Mouse (Mus musculus) kidney, postnatal 36 days (tissue): Measurements from ENCODE around the gene Fam124a.
"Not testable (repeated sequence)": the region's sequence is repeated elsewhere in the genome, so short reads cannot be mapped to it uniquely, and the experiment has no call there.

ENCODE experiments used
- DNase-seq, 2 experiments: peaks; one replicate each; pipeline ENCODE4 v3.0.0; 2021 to 2022; ENCODE audit warnings: mixed read lengths in 2 of 2

Gene Fam124a

DNA sequence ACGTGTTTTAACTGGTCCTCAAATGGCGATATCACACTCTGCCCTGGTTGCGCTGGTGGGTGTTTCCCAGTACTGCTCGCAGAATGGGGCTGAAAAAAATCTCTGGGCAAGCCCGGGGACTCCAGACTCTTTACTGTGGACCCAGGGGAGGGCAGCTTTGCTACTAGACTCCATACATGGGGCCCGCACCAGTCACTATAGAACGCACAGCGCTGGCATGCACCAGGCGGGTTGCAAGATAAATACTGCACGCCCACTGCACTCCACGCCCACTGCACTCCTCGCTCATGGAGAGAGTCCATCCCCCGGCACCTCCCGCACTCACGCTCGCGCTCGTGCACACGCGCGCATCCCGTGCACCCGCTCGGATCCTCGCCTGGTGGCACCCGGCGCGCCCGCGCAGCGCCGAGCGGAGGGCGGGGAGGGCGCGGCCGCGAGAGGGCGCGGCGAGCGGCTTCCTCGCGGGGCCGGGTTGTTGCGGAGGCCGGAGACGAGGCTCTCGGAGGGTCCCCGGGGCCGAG is at the start of gene Fam124a:
Gene Fam124a (plus strand): TSS at position 429 of the 521 bp plus-strand sequence.
- peak; percentile 59 to 73 for DNase-seq

DNA sequence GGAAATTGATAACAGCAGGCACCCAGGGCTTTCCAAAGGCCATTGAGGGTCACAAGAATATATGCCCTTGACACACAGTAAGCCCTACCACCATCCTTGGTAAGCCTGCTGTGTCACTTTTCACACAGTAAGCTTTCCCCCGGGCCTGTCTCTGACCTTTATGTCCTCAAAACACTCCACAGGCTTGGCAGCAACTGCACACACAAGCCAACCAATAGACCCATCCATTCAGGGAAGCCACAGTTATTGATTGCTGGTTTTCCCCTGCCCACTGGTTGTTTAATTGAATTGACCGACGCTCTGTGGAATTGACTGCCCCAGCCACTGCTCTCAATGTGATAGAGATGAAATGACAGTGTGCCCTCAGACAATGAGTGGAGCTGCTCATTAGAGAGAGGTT is 49.3 kb upstream of the Fam124a start:
- no peak for DNase-seq

DNA sequence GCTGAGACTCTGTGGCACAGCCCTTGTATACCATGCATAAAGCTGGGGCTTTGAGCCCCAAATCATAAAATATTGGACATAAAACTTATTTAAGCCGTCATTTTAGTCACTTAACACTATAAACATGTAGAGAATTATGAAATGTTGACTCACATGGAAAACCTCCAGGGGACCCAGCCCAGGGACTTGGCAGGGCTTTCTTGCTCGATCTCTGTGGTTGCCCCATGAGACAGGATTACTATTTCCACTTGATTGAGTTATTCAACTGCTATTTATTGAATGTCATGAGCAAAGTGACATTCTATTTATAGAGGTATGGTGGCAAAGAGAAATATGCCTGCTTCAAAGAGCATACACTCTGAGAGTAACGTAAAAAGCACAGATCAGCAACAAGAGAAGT is 46.2 kb upstream of the Fam124a start:
- DNase-seq = no peak

DNA sequence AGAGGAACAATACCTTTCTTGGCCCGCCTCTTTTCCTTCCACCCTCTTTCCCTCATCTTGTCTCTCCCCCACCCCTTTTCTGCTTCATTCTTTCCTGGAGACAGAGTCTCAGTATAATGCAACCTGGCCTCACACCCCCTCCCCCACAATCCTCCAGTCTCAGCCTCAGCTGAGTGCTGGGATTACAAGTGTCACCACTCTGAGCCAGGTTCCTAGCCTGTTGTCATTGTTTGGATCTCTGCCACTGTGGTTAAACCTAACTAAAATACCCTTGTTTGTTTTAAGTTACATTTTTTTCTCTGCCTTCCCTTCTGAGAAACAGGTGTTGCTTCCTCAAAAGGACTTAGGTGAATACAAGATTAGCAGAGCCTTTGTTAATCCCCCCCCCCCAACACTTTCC is 42.7 kb upstream of the Fam124a start:
- DNase-seq = peak in 1 of 2 experiments; percentile 3

DNA sequence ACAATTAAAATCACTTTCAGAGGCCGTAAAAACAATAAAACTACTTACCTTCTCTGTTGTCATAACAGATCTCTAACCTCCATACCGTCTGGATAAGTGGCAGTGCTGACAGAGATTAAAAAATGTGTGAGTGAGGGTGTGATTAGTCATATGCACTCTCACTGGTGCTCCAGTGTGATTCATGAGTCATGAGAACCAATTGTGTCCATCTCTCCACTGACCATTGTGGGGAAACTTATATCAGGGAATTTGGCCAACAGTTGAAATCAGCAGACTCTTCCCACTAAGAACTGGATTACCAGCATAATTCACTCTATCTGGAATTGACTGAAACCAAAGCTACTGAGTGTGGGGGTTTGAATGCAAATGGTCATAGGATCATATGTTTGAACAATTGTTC is 24.6 kb upstream of the Fam124a start:
- DNase-seq = no peak

DNA sequence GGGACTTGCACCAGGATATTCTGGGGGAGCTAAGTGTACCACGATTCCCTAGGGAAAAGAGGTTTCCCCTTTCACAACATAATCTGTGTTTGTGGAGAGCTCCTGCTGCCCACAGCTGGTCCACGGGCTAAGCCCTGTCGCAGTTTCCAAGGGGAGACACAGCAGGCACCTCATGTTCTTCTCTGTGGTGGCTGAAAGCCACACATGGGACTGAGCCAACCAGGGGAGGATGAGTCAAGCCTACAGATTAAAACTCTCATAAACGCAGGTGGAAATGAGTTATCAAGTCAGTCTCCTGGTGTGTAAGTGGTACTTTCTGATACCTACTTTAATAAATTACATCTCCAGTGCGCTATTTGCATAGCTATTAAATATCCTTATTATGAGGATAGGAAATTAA is 19.4 kb upstream of the Fam124a start:
- DNase-seq = no peak

DNA sequence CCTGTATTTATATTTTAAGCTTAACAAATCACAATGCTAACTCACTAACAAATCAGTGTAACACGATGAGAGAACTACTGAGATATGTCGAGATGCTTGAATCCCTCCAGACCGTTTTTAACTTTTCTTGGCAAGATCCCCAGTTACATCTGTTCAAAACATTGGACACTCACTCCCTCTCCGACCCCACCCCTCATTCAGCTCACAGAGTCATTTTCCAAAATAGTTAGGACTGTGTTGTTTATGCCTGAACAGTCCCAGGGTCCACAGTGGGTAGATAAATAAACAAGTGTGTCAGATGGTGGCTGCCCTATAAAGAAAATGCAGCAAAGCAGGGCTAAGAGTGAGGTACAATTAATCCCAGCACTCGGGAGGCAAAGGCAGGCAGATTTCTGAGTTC is 18.5 kb upstream of the Fam124a start:
- DNase-seq = no peak

DNA sequence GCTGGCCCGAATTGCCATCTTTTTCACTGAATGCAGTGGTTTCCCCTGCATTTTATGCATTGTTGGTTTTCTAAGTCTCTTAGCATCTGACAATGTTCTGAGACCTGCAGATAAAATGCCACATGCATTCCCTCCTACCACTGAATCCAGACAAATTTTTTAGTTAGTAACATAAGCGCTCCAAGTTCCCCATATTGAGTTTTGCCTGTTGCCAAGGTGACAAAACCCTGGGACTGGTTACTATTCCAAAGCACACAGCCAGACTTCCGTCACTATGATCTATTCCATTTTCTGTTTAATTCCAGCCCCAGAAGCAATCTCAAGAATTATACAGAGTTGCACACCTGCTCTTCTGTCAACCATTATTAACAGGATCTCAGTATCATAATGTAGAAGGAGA is 15.7 kb upstream of the Fam124a start:
- DNase-seq = no peak

DNA sequence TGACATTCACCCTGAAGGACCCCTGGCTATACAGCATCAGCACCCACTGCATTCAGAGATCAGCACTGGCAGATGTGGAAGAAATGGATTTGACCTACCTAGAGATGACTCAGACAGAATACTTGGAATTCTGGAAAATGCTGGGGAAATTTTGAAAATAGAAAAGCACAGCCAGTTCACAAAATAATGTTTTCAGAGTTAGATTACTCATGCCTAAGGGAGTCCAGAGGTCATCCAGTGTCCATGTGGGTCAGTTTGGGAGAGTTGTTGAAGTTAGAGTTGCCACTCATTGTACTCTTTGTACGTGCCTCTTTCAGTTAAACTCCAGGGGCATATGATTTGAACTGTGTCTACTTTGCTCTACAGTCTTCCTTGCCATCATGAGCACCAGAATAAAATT is 13.8 kb upstream of the Fam124a start:
- no peak for DNase-seq

DNA sequence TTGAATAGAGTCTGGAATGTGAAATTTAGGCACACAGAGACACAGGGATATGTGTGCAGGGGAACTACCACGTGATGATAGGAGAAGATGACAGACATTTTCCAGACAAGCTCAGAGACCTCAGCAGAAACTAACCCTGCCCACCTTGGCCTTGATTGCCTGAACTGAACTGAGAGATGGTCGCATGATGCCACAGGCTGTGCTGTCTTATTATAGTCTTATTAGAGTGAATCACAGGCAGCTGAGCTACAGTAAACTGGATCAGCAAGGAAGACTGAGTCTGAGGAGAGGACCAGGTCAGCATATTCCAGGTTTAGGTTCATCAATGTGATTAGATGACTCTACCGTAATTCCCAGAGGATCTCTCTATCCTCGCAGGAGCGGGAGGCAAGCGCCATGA is 9.2 kb upstream of the Fam124a start:
- DNase-seq = no peak

DNA sequence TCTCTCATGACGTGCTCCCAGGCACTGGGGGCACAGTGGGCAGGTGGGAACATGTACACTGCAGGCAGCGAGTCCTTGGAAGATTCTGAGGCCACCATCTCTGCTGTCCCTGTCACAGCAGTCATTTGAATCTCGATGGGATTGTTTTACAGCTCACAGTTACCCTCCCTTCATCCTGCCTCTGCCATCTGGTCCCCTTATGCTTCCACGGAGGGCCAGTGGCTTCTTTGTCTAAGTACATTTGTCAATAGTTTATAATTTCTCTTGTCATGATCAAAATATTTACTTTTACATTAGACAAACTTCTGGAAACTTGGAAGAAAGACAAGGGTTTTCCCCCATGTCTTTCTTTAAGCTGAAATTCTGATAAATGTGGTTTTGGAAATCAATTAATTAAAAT is 8.8 kb upstream of the Fam124a start:
- no peak for DNase-seq

DNA sequence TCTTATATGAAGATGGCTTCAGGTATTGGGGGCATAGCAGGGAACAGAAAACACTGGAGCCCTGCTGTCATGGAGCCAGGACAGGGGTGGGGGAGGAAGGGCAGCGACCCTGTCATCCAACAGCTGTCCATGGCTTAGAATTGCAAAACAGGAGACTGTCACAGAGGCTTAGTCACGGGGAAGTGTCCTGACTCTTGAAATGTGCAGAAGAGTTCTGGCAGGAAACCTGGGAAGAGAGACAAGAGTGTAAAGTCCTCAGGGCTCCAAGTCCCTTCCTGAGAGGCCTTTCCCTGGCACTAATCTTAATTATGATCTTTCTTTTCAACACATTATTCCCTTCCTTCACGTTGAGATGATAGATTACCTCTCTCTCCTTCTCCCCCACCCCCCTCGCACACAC is 5.4 kb upstream of the Fam124a start:
- DNase-seq = peak in 1 of 2 experiments; percentile 31

DNA sequence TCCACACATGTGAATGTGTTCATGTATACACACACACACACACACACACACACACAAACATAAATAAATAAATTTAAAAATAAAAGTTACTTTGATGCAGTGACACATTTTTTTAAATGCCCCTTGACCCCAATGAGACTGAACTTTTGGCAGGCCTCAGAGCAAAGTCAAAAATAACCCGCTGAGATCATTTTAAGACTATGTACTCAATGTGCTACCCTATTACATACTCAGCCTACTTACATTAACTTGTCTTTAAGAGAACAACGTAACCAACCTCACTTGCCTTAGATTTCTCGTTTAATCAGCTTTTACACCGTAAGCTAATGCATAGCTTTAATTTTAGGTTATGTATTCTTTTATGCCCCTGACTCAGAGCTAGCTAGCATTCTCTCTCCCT is 2.8 kb upstream of the Fam124a start:
- no peak for DNase-seq

DNA sequence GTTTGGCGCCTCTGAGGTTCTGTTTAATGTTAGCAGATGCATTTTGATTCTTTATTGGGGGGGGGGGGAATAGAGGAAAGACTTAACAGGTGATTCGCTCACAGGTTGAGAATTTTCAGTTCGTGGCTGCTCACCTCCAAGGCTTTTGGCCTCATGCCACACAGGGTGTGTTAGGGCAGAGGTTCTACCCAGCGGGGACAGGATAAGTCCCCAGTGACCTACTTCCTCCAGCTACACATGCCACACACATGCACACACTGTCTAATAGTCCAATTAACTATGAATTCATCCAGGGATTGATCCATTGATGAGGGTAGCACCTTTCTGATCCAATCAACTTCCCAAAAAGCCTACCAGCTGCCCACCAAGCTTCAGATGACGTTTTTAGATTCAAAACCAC is 1.8 kb upstream of the Fam124a start:
- DNase-seq = no peak

DNA sequence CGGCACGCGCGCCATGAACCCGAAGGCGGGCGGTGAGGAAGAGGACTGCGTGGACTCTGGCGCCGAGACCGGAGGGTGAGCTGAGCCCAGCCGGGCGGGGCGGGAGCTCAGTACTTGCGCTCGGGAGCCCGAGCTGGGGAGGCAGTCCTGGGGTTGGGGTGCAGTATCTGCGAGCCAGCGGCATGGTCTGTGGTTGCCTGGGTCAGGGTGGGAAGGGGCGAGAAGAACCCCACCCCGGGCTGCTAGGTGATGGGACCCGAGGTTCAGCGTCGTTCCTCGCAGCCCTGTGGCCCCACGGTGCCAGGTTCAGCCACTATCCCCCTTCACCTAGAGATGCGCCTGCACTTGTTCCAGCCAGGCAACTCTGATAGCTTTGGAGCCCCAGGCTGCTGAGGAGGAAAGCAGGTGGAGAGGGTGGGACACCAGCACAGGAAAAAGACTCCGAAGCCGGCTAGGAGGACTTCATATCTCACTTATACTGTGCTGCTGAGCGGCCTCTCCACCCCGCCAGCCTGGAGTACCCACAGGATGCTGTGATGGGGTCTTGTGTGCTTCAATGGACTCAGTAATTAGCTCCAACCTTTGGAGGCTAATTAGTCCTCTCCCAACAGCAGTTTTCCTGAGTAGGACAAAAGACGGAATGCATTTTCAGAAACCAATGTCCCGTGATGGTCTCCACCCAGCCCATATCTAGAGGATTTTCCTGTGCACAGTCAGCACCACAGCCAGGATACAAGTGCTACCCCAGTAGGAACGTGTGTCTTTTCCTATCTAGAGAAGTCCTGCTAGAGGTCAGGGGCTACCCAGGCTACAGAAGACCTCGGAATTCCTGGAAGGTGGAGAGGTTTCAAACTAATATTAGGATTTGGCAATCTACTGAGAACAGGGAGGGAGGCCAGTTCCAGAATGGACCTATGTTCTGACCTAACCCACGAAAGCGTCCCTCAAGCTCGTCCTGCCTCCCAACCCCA is 588 bp downstream of the Fam124a start:
- DNase-seq = no peak

DNA sequence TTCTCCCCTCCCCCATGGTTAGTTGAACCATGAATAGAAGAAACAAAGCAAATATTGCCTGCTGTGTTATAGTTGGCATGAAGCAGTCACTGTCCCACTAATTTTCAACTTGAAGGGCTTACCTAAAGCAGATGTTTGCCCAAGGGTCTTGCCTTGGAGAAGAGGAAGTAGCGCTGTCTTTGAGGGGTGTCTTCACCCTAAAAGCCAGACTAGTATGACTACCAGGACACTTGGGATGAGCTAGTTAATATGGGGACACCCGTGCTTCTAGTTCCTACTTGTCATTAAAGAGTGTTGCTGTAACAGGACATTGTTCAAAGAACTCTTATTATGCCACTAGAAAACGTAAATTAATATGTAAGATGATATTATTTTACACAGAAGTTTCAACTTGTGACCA is 1.6 kb downstream of the Fam124a start:
- no peak for DNase-seq

DNA sequence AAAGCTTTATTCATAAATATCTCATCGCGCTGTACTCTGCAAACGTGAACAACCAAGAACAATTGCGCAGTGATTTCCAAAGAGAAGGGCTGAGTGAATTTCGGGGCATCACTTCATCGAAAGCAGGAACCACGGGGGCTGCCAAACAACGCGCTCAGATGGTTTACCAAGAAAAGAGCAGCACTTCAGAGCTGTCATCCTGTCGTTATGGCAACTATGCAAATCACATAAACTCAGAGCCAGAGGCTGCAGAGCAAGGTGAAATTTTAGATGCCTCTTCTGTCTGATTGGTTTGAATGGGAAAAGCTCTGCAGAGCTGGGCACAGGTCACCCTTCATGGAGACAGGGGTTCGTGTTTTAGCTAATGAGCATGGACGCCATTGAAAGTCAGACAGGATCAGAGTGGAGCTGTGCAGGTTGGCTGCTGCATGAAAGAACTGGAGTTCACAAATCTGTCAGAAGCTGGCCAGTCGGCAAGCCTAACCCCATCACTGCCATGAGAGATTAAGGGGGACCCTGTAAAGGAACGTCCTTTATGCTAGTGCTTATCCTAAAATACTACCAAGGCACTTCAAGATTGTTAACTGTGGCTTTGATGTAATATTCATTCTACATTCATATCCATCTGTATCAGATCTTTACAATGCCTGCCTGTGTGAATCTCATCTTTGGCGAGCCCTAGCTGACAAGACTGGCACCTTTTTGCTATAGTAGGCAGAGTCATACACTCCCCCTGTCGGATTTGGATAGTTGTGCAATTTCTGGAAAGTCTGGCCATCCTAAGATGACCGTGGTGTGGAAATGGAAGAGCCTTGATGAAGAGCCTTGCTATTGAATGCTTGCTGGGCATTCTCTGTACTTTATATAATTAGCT is 6.6 kb downstream of the Fam124a start:
- DNase-seq = no peak

DNA sequence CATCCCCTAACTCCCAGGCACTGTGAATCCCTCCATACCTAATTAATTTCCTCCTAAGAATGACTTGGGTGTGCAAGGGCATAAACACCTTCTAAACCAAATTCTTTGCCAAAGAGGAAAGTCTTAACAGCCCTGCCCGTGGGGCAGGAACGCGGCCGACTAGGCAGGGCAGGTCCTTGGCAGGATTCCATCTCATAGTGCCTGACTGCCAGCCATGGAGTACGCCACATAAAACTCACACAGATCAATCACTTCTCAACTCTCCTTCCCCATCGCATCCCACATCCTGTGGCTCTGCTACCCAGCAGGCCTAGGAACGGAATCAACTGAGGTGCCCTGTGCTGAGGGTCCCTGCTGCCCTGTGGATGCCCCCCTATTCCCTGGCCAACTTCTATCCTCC is 8.1 kb downstream of the Fam124a start:
- DNase-seq = peak; percentile 54 to 62

DNA sequence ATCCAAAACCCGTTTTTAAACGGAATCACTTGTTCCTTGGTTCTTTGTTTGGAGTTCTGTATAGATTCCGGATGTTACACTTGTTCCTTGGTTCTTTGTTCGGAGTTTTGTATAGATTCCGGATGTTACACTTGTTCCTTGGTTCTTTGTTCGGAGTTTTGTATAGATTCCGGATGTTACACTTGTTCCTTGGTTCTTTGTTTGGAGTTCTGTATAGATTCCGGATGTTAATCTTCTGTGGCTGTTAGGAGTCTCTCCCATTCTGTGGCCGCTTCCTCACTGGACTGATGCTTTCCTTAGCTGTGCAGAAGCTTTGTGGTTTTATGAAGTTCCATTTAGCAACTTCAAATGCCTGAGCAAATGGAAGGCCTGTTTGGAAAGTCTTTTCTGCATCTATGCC is 11.3 kb downstream of the Fam124a start, which contains the start of gene Gm4131:
Gene Gm4131 (minus strand): TSS at position 101 of the 400 bp plus-strand sequence.
- not testable (repeated sequence) for DNase-seq

DNA sequence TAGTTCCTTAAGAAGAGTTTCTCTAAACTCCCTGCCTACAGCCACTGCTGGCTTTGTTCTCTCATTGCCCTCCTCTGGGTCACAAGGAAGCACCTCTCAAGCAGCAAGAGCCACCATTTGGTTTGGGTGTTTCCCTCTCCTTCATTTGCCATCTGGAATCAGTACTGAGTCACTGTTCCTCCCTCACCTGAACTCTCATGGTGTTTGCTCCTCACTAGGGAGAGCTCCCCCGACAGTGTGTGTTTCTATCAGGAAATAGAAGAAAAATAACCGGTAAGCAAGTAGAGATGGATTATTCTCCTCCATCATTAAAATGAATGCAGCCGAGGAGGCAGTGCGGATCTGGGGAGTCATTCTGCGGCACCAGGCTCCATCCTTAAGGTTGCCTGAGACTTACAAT is 13.9 kb downstream of the Fam124a start:
- no peak for DNase-seq

DNA sequence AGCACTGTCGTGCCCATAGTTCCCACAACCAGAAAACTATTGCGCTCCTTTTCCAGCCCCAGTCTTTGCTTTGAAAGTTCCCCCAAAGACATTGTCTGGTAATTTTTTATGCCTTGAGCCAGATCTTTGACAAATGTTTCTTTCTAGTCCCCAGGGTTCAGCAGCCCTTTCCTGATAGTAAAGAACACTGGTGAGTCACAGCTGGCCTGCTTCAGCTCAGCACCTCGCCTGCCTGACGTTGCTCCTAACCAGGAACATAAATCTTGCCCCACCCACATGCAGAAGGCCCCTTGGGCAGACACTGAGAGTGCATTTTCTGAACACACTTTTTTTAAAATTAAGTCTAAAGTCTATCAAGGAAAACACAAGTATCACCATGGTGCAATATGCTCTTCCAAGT is 14.8 kb downstream of the Fam124a start:
- DNase-seq = no peak

DNA sequence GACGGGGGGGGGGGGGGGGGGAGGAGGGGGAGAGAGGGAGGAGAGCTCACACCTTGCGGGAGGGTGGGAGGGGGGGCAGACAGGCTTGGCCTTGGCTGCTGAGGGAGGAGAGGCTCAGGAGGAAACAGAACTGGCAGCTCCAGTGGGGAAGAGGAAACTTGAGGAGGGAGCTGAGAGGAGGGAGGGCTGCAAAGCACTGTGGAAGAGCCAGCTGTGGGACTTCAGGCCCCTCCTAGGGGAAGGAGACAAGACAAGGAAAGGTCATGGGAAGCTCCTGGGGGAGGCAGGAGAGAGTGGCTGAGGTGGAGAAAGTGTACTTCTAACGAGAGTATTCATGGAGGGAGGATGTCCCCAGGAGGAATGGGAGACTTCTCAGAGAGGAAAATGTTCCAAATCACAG is 17.9 kb downstream of the Fam124a start:
- no peak for DNase-seq

DNA sequence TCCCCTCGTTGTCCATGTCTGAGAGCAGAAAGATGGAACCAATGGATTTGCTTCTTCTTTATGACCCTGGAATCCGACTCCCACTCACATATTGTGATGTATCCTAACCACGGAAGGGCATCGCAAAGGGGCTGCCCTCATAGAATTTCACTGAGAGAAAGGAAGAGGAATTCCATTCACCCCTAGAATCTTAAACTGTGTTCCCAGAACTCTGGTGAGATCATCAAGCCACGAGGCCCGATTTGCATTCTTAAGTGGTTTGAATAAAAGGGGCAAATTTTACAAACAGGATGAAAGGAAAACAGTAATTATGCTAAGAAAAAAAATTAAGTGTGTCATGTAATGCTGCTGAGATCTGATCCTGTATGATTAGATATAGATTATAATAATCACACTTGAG is 19.4 kb downstream of the Fam124a start:
- DNase-seq = no peak
